Mouse (Mus musculus) adrenal gland, adult 18-20 months (tissue): ENCODE results near the gene Aim2. TPM values are rescaled to one million over a fixed set of nuclear protein-coding genes. Genes with fewer than 3 reads are reported as not detected.
A peak's percentile ranks its signal among the peaks of the same experiment; 100 is the strongest.
"Not testable (repeated sequence)": the region's sequence is repeated elsewhere in the genome, so short reads cannot be mapped to it uniquely, and the experiment has no call there.

ENCODE experiments used
- DNase-seq, 2 experiments: peaks; one replicate each; pipeline ENCODE4 v3.0.0; 2021 to 2022; ENCODE audit warnings: low spot score in 2 of 2
- long read RNA-seq, 2 experiments: library from polyadenylated mRNA; stranded (forward); transcript quantifications; one replicate each; pipeline ENCODE4 v2.0.0; 2021
- total RNA-seq, 2 experiments: library from RNA; stranded (reverse); gene quantifications; 1 replicate in 1 of 2; 2 replicates in 1 of 2; pipeline ENCODE4 v1.2.3; 2021

Aim2 gene
- total RNA-seq: 1 to 10 TPM; 1.1 to 2.0 TPM
- long read RNA-seq, experiment 1: 0 reads
- long read RNA-seq, experiment 2: 0 reads

DNA sequence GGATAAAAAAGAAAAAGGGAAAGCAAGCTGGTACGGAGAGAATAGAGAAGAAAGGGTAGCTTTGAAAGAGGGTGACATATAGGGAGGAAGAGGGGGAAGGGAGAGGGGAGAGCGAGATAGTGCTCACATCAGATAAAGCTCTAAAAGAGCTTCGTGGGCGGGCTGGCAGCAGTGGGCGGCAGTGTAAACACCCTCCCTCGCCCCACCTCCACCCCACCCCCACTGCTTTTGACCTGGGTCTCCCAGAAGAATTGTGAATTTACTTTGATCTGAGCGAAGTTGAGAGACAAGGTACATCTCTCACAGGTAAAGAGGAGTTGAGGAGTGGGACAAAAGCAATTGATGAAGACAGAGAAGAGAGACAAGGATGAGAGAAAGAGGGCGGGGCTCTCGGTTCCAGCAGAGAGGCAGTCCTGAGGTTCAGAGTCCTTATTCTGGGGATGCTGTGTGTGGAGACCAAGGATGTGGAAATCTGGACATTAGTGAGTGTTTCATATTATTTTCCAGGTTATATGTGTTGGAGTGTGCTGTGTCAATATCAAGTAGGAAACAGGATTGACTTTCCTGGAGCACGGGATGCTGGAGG, at the start of gene Aim2:
Gene Aim2, plus strand, starts transcription at position 508 of the 586 bp plus-strand sequence.
- no peak for DNase-seq

DNA sequence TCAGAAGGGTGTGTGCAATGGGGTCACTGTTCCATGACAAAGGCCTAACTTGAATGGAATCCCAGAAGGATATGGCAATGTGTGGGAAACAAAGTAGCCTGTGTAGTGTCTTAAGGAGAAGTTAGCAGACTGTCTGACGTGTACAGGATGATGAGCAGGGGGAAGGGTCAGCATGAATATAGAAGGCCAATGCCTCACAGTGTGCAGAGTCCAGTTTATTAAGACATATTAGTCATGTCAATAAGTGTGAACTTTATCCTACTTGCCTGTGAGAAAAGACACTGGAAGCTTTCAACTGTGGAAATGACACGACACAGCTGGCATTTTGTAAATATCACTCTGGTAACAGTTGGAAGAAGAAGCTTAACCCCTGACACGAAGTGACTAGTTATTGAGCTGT, 47.9 kb upstream of the Aim2 start:
- not testable (repeated sequence) for DNase-seq

DNA sequence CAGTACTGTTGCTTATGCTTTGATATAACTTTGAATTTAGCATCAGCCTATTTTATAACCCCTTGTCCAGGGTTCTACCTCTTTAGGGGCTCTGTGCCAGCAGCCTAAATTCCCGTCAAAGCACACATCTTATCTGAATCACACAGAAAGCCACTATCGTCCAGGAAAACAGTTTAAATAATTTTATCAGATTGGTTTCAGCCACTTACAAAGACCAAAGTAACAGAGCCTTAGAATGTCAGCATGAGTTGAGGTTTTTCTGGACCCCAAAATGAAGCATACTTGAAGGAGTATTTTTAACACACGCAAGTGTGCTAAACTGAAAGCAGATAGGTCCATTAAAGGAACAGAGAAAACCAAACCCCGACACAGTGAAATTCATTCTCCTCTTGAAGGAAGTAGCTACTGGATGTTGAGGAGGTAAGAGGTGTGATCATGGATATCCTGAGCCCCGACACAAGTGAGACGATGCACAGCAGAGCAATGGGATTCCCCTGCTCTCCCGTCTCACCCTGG, 37.1 kb upstream of the Aim2 start:
- DNase-seq: not testable (repeated sequence)

DNA sequence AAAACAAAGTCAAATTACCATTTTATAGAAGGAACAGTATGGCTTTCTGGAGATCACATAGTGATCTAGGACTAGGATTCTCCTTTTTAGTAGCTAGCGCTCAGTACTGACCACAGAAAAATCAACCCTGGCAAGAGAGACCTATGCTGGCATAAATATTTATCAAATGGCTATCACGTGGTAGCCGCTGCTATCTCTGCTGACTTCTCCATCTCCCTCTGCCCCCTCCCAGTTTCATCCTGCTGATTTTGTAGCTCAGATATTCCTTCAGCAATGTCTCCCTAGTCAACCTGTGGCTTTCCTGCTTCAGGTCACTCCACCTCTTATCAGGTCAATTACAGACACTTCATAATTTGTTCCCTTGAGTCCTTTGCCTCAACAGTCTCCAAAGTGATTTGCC, 35.0 kb upstream of the Aim2 start:
- DNase-seq: no peak

DNA sequence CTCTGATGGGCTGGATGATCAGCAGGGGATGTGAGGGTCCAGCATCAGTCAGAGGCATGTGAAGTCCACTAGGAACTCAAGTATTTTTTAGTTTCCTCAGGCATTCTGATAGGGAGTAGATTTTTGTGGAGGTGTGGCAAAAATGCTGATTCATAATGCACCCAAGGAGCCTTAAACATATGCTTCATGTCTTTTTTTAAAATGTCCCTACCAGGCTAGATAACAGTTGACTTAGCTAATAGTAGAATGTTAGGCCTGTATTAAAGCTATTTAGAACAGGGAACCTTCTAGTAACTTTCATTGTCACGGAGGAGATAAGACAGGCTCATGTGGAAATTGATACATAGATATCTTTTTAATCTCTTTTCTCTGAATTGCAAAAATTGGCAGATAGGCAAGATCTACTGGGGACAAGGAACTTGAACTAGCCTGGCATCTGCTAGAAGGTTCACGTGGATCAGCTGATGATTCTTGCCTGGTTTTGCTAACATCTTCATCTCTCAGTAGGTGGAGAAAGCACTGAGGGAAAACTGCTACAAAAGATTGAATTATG, 32.7 kb upstream of the Aim2 start:
- DNase-seq: no peak

DNA sequence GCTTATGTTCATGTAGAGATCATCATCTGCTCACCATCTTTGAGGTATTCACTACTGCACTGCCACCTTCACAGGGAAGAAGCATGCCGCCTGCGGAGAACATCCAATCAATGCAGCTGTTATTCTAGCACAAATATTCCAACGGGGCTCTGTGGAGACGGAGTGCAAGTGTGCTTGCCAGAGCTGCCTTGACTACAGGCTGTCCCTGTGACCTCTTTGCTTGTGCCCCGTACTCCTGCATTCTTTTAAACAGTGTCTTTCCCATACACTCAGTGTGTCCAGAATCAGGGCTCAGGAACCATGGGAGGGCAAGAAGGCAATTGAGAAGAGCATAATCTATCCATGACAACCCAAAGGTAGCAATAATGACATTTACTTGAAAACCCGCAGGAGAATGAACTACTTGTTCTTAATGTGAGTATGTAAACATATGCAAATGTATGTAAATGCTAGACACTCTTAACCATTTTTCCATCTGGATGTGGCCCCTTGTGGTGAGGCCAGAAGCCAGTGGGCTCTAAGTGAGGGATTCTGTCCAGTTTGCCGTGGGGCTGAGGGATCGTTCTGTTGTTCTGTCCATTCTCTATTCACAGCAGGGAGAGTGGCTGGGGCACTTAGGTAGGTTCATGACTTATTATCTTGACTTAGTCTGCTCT, 29.0 kb upstream of the Aim2 start:
- no peak for DNase-seq

DNA sequence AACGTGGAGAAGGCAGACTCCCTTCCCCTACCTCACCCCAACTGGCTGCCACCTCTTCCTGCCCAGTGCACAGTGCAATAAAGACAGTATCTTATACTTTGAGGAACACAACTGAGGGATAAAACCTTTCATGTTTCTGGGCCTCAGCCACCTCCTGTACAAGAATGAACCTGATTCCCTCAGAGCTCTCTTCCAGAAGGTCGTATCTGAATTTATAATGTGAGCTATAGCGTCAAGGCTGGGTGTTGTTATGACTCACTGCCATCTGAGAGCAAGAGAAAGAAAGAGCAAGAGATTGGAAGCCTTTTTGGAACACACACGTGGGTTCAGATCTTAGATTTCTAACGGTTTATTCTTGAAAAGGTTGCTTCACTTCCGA, 28.4 kb upstream of the Aim2 start:
- DNase-seq: no peak

DNA sequence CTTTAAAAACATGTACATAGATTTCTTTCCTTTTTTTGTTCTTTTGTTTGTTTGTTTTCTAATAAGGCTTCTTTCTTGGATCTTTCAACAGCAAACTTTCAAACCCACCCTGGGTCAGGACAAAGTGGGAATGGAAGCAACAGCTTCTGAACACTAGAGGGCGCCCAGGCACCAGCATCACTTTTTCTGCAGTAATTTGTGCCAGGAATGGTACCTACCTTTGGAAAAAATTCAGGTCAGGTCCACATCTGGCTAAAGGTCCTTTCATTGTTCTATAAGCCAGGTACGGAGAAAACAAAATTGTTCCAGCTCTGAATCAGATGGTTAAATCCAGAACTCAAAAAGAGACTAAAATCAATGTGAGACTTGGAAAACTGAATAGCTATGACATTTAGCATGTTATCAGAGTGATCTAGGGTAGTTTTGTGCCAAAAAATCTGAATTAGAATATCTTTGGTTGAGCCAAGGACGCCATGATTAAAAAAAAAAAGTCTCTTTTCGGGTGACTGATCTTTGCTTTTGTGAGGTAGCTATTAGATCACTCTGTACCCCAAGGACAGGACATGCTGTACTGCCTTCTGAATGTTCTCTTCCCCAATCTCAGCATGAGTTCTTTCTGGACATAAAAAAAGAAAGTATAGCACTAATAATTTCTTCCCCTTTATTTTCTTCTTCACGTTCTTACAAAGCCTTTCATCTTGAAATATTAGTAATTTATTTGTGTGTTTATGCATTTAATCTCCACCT, 26.7 kb upstream of the Aim2 start:
- peak; percentile 27 to 45 for DNase-seq

DNA sequence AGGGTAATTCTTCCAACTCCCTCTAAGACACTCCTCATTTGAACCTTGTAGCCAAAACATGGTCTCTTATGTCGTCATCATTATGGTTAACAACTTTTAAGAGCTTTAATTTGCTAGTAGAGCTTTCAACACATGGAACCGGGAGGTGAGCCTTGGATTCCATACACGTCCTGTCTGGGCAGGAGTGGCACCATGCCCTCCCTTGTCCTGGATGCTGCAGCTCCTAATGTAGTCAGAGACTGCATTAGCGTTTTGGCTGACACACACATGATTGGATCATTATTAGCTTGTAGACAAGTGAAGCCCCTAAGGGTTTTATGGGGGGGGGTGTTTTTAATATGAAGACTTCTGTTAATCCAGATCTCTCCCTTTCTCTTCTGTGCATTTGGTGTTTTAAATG, 25.7 kb upstream of the Aim2 start:
- no peak for DNase-seq

DNA sequence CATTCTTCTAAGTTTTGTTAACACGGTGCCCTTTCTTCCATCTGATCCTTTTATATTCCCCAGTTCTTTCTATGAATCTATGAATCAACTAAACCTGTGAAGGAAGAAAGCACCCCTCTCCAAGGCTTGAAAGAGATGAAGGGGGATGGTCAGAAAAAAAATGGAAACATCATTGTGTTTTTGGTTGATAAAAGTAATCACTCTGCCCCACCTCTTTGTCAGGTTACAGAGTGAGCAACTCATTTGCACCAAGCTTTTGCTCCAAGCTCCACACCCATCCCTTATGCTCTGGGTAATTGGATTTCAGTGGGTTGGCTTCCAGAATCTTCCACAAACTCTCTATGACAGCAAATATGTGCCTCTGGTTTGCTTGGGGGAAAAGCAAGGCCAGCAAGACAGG, 25.3 kb upstream of the Aim2 start:
- no peak for DNase-seq

DNA sequence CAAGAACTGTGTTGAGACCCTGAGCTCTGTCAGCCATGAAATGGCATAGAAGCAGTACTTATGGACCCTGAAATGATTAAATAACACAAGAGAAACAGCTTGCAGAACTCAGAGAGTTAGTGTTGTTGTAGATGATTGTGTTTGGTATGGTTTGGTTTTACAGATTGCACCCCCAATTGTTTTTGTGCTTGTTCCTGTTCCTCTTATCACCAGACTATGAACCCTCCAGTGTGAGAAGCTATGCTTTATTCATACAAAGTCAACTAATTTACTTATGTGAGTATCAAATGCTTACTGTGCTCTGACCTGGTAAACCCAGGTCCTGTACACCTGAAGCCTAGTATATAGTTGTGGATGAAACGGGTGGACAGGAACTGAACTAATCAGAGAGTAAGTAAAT, 24.1 kb upstream of the Aim2 start:
- DNase-seq: no peak

DNA sequence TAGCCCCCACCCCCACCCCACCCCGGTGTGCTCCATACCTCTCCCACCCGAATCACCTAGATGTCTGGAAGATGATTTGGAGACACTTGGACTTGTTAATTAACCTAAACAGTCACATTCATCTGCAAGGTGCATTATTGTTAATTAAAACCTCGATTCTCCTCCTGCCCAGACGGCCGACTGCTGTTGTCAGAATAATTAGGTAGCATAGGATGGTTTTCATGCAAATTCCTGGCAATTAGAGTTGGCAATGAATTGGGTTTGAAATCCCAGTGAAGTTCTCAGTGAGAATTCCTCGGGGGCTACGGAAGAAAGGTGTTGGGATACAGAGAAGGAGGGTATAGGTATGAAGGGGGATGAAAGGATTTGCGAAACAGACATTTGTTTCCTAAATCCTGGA, 22.2 kb upstream of the Aim2 start:
- DNase-seq: no peak

DNA sequence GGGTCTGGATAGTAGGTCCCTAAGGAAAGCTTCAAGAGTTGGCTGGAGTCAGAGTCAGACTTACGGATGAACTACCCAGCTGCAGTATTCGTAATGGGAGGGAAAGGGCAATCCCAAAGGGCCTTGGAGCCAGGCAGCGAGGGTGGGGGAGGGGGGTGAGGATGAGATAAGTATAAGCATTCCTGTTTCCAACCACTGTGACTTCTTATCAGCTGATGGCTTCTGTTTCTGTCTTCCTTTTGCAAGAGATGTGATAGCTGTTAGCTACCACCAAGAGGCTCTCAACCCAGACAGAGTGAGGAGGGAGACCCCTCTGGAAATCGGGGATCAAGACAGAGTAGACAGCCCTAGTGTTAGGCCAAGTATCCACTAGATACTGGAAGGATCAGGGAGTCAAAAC, 21.5 kb upstream of the Aim2 start:
- no peak for DNase-seq

DNA sequence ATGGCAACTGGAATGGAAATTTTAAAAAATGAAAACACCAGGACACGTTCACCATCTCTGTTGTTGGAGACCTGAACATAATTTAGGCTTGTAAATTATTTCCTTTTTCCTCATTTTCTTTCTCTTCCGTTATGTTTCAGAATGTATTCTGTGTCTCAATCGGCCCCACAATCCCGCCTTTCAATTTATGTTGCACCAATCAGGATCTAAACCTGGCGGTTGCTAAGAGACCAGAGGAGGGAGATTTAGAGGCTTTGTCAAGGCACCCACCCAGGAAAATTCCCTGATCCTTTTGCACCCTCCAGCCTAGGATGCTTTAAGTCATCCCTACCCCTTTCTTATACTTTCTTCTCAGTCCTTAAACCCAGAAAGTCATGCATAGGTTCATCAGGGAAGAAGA, 20.9 kb upstream of the Aim2 start:
- DNase-seq: no peak

DNA sequence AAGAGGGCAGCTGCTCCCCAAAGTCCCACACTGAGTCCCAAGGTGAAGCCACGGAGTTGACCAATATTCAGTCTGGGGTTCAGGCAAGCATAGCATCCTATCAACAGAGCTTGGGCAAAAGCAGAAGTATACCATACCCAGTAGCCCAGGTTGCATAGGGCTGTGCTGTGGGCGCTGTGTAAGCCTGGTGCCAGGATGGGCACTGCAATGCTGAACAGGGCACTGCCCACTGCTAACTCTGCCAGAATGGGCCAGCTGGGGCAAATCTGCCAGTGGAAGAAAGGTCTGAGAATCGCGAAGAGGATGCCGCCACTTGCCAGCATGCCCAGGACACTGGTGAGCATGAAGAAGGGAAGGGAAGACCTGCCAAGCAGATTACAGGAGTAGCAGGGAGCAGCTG, 18.3 kb upstream of the Aim2 start:
- no peak for DNase-seq

DNA sequence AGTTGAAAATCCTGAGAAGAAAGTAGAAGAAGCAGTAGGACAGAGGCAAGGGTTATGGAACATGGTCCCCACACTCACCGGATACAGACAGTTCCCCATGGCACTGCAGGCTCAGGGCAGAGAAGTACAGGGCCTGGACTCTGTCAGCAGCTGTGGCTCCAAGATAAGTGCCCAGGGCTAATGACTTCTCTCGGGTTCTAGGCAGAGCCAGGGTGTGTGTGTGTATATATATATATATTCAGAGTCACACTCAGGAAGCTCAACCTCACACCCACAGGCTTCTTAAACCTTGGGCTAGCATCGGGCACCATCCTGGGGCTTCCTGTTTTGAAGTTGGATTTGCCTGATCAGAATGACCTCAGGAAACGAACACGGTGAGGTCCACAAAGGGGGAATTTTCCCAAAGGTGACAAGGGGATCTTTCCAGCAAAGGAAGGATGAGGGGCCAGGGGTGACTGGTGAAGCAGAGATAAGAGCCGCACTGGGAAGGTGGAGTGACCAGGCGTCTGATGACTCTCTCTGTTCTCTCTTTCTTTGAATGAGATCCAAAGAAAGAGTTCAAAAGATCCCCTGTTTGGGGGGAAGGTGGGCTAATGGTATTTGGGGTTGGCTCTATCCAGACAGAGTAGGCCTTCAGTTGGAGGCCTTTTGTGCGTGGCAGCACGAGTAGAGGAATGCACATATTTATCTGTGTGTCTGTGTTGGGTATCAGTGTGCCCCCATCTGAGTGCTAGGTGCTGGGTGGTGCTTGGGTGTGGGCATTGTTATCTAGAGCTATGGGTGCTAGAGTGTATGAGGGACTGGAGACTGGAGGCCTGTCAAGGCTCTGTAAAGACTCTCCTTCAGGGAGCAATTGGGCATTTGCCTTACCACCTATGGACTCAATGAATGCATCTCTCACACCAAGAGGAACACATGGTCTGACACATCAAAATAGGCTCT, 17.1 kb upstream of the Aim2 start, which contains the start of gene Ackr1:
Gene Ackr1, minus strand, starts transcription at position 439 of the 942 bp plus-strand sequence.
- no peak for DNase-seq

DNA sequence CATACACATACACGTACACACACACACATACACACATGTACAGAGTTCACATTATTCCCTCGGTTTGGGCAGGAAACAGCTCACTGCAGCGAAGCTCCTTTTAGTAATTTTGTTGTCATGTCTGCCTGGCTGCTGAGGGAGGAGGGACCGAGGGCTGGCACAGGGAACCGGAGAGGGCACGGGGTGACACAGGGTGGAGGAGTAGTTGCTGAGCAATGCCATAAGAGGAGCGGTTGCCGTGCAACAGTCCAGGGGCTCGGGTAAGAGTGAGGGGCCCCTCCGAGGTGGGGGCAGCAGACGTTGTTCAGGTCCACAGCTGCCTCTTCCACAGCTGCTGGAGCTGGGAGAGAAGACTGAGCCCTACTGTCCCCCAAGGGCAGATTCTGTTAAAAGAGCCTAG, 14.8 kb upstream of the Aim2 start:
- DNase-seq: no peak

DNA sequence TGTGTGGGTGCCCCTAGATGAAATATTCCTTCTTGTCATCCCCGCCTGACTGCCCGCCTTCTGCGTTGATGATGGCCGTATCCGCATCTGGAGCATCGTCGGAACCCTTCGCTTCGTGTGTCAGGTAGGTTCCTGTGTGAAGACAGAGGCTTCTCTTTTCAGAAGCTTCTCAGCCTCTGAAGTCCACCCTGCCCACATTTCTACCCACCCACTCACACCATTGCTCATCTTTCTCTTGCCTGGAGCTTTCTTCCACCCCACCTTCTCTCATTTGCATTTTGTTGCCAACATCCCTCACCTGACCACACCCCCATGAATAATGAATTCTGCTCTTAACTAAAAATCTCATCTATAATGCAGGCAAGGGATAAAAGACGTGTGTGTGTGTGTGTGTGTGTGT, 13.7 kb upstream of the Aim2 start:
- no peak for DNase-seq

DNA sequence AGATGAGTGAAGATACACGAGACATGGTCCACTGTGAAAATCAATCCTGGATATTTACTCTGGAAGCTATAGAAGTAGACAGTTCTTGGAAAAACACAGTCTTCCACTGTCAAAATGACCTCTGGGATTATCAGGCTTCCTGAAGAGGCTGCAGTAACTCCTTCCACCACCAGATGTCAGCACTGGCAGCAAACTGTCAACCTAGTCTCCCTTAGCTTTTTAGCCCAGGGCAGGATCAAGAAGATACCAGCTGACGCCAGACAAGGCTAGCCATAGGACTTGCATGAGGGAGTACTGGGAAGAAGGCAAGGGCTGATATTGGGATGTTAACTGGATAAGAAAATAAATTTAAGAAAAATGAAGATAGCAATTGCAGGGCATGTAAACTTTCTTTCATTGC, 11.1 kb upstream of the Aim2 start:
- peak; percentile 20 to 52 for DNase-seq

DNA sequence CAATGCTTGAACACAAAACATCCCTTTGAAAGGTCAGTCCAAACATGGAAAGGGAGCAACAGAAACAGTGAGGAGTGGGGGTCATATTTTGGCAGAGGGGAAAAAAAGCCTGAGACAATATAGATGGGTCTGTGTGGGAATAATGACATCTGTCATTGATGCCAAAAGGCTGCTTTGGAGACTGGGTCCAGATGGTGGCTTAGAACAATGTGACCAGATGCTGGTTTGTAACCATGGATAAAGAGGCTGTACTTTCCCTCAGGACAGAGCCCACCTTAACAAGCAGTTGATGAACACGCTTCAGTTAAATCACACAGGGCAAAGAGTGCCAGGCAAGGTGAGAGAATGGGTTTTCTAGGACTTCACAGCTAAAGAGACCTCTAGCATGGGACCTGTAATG, 8.3 kb upstream of the Aim2 start:
- DNase-seq: no peak

DNA sequence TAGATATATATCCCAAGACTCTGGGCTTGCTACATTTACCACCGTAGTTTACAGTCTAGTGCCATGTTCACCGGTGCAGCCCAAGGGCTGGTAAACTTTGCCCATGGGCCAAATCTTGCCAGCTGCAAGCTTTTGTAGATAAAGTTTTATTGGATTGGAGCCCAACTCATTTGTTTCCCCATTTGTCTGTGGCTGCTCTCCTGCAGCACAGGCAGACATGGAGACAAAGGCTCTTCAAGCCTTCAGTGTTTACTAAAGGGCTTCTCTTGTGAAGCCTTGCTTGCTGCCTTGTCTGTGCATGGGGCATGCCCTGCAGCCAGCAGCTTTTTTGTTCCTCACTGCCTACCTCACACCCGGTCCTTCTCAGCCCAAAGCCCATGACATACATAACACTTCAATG, 6.7 kb upstream of the Aim2 start:
- DNase-seq: no peak
